Mouse (Mus musculus) stomach, postnatal 0 days (tissue): ENCODE measurements around the gene Npr3.

ENCODE experiments used
- CTCF ChIP-seq: IDR thresholded peaks from 2 replicates; pipeline ENCODE4 v1.5.1; 2016; ENCODE audit warnings: antibody characterized with exemption, low read depth, mild to moderate bottlenecking, moderate library complexity
- EP300 ChIP-seq: optimal IDR thresholded peaks from 2 replicates; pipeline ENCODE3; 2016; ENCODE audit warnings: antibody characterized with exemption

DNA sequence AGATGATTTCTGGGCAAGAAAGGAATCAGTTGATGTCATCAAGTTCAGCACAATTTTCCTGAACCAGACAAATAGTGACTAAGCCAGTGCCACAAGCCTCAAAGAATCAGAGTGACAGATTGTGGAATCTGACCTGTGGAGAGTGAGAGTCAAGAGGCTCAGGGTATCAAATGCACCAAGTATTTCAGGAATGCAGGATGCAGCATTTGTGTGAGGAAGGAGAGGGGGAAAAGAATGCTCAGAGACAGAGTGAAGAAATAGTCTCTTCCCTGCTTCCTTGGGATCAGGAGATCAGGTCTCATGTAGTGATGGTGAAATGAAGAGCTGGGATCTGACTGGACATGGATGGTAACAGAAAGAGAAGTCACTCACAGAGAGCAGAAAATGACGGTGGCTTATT lies 71.2 kb downstream of the Npr3 start:
- TF ChIP-seq CTCF (no peak), EP300 (no peak)
